Mouse (Mus musculus) C2C12 (cell line): ENCODE measurements around the gene Btbd3.

Source experiments
- CEBPB ChIP-seq: IDR thresholded peaks from one replicate; pipeline ENCODE4 v1.6.1; 2011; ENCODE audit warnings: low read depth, mild to moderate bottlenecking, control low read depth, moderate library complexity
- CTCF ChIP-seq: IDR thresholded peaks from one replicate; pipeline ENCODE4 v1.5.1; 2011; ENCODE audit not compliant: control insufficient read depth, insufficient read depth, insufficient read length
- MAX ChIP-seq: IDR thresholded peaks from one replicate; pipeline ENCODE4 v1.6.1; 2011; ENCODE audit warnings: mild to moderate bottlenecking, control low read depth
- MYOG ChIP-seq: IDR thresholded peaks from one replicate; pipeline ENCODE4 v1.6.1; 2011; ENCODE audit not compliant: control insufficient read depth, insufficient read length; ENCODE audit errors: extremely low read depth

DNA sequence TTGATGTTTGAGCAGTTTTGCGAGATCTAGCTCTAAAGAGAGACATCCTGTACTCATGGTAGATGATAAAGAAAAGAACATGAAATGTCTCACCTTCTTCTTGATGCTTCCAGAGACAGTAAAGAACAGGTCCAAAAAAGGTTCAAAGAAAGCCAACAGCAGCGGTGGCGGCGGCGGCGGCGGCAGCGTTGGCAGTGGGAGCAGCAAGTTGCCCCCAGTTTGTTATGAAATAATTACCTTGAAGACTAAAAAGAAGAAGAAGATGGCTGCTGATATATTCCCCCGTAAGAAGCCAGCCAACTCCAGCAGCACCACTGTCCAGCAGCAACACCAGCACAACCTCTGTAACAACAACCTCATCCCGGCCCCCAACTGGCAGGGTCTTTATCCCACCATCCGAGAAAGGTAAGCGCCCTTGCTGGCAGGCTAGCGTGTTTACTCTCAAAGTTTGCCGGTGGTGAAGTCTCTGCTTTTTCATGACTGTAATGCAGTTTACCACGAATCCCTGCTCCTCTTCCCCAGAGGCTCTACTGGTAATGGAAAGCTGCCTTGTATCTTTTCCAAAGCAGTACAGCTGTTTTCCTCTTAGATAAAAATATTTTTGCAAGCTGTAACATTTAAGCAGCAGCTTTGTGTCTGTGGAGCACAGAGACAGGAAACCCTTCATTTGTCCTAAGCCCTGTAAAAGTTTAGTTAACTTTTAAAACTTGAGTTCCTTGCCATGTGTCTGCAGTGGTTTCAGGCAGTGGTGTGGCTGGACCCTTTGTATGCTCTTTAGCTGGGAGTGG, 22.7 kb downstream of the Btbd3 start:
- TF ChIP-seq CTCF = no peak
- no peak for TF ChIP-seq CEBPB
- TF ChIP-seq MAX = no peak
- TF ChIP-seq MYOG = no peak
